Mouse (Mus musculus) liver, embryonic 16.5 days (tissue): ENCODE data around the gene B430306N03Rik. TPM values are rescaled to one million over a fixed set of nuclear protein-coding genes. Genes with fewer than 3 reads are reported as not detected.

Experiments used
- polyA plus RNA-seq: library from polyadenylated mRNA; unstranded; fragments of >200 nt; fragmentation: Nextera tagmentation; extraction: Ambion mirVana; gene quantifications from 2 replicates; pipeline ENCODE4 v1.2.1, GENCODE M21; 2015

The B430306N03Rik gene
- polyA plus RNA-seq, 1 experiment from 2014 or later = 4.1 TPM

Other genes with a start within 250 kb of the B430306N03Rik start
- gene 1700067P10Rik, start 226.8 kb upstream of the B430306N03Rik start, polyA plus RNA-seq = not detected in 2 replicates
- 0.99 and 1.5 TPM in 2 replicates for gene 9830107B12Rik, start 169.9 kb upstream of the B430306N03Rik start, polyA plus RNA-seq
- 1.1 and 1.2 TPM in 2 replicates for gene A530064D06Rik, start 148.9 kb upstream of the B430306N03Rik start, polyA plus RNA-seq
- gene Trem1, start 83.4 kb upstream of the B430306N03Rik start, polyA plus RNA-seq = 1.6 TPM in 2 replicates
- 9.0 TPM in 2 replicates for gene Trem3, start 68.4 kb upstream of the B430306N03Rik start, polyA plus RNA-seq
- 4.6 and 5.0 TPM in 2 replicates for gene Treml4, start 51.8 kb upstream of the B430306N03Rik start, polyA plus RNA-seq
- gene Treml2, start 16.6 kb upstream of the B430306N03Rik start, polyA plus RNA-seq = 3.4 and 3.5 TPM in 2 replicates
- 2.7 and 3.0 TPM in 2 replicates for gene Trem2, start 30.3 kb downstream of the B430306N03Rik start, polyA plus RNA-seq
- 14.5 and 15.3 TPM in 2 replicates for gene Treml1, start 43.8 kb downstream of the B430306N03Rik start, polyA plus RNA-seq
- gene Nfya, start 93.8 kb downstream of the B430306N03Rik start, polyA plus RNA-seq = 6.6 and 7.0 TPM in 2 replicates
- gene Oard1, start 93.9 kb downstream of the B430306N03Rik start, polyA plus RNA-seq = 41.5 and 42.2 TPM in 2 replicates
- gene Apobec2, start 116.8 kb downstream of the B430306N03Rik start, polyA plus RNA-seq = 2.5 and 4.3 TPM in 2 replicates
- 193 and 203 TPM in 2 replicates for gene Tspo2, start 135.4 kb downstream of the B430306N03Rik start, polyA plus RNA-seq
- gene Unc5cl, start 138.8 kb downstream of the B430306N03Rik start, polyA plus RNA-seq = 4.2 and 4.3 TPM in 2 replicates